Mouse (Mus musculus): ENCODE data around the gene BC048403. TPM values are rescaled to one million over a fixed set of nuclear protein-coding genes. Genes with fewer than 3 reads are reported as not detected.

BC048403 gene
- 2.3 and 2.6 TPM in 2 replicates for polyA plus RNA-seq (2015; fragmentation: Nextera tagmentation; extraction: Ambion mirVana)

- H3K9ac ChIP-seq, result peak within 1 kb of the TSS; percentile 58
- no peaks in the 10 kb centered on the region for H3K9me3 ChIP-seq
- peak within 1 kb of the TSS; percentile 79 for H3K27ac ChIP-seq
- no peaks in the 10 kb centered on the region for H3K36me3 ChIP-seq (replicated peaks)
- peak within 1 kb of the TSS; percentile 96 for H3K4me2 ChIP-seq
- no peaks in the 10 kb centered on the region for H3K27me3 ChIP-seq (replicated peaks)
- peak within 1 kb of the TSS; percentile 90 for H3K4me3 ChIP-seq
- peaks cover 9% of the 10 kb centered on the region for H3K4me1 ChIP-seq
- peak; percentile 95 for ATAC-seq (replicated peaks)
- WGBS, result under 1% methylated on average over 68 of the region's 68 CpGs
Observed at GRCm38 (mm10) chr10:121739548-121740505, at the start of gene BC048403. TSS of gene BC048403 (plus strand) at chr10:121739937.

- no peak for ATAC-seq (replicated peaks)
- Histone ChIP-seq H3K9me3 (no peaks in the 10 kb centered on the region), H3K9ac (no peak overlapping the region), H3K4me1 (peaks cover 9% of the 10 kb centered on the region), H3K27me3 (replicated peaks) (no peaks in the 10 kb centered on the region), H3K4me3 (no peak overlapping the region), H3K36me3 (replicated peaks) (no peaks in the 10 kb centered on the region), H3K27ac (no peak overlapping the region), H3K4me2 (peak overlapping the region; percentile 24; the same call in 1 of the 2 replicates)
- 52% methylated on average over 18 of the region's 18 CpGs for WGBS
Observed at GRCm38 (mm10) chr10:121692944-121693579, 46.7 kb upstream of the BC048403 start.

GRCm38 (mm10) chr10:121694567-121694966 lies 45.2 kb upstream of the BC048403 start:
- no peak for ATAC-seq (replicated peaks)
- Histone ChIP-seq H3K9ac (no peak overlapping the region), H3K9me3 (no peaks in the 10 kb centered on the region), H3K27me3 (replicated peaks) (no peaks in the 10 kb centered on the region), H3K4me1 (peaks cover 4% of the 10 kb centered on the region), H3K27ac (no peak overlapping the region), H3K36me3 (replicated peaks) (no peaks in the 10 kb centered on the region), H3K4me3 (no peak overlapping the region), H3K4me2 (no peak overlapping the region)
- whole genome bisulfite sequencing, result 87% methylated on average over 11 of the region's 11 CpGs

GRCm38 (mm10) chr10:121701296-121702248 lies 38.2 kb upstream of the BC048403 start:
- peak overlapping the region; percentile 26; the same call in 1 of the 2 replicates for H3K27ac ChIP-seq
- no peaks in the 10 kb centered on the region for H3K36me3 ChIP-seq (replicated peaks)
- WGBS, result 62% methylated on average over 11 of the region's 11 CpGs
- no peak; the same call in 1 of the 2 replicates for ATAC-seq (replicated peaks)
- no peak overlapping the region for H3K9ac ChIP-seq
- H3K27me3 ChIP-seq (replicated peaks), result no peaks in the 10 kb centered on the region
- H3K4me2 ChIP-seq, result no peak overlapping the region
- no peaks in the 10 kb centered on the region; the same call in 1 of the 2 replicates for H3K4me1 ChIP-seq
- no peaks in the 10 kb centered on the region for H3K9me3 ChIP-seq
- H3K4me3 ChIP-seq, result no peak overlapping the region

- whole genome bisulfite sequencing, result 84% methylated on average over 6 of the region's 6 CpGs
- H3K4me3 ChIP-seq, result no peak overlapping the region
- no peak for ATAC-seq (replicated peaks)
- no peaks in the 10 kb centered on the region for H3K27me3 ChIP-seq (replicated peaks)
- H3K9me3 ChIP-seq, result no peaks in the 10 kb centered on the region
- no peak overlapping the region for H3K27ac ChIP-seq
- no peak overlapping the region for H3K4me2 ChIP-seq
- H3K9ac ChIP-seq, result no peak overlapping the region
- no peaks in the 10 kb centered on the region; the same call in 1 of the 2 replicates for H3K4me1 ChIP-seq
- H3K36me3 ChIP-seq (replicated peaks), result no peaks in the 10 kb centered on the region
Observed at GRCm38 (mm10) chr10:121703619-121704018, 36.1 kb upstream of the BC048403 start.

GRCm38 (mm10) chr10:121704871-121705270 lies 34.9 kb upstream of the BC048403 start:
- Histone ChIP-seq H3K4me2 (no peak overlapping the region), H3K27ac (no peak overlapping the region), H3K9ac (no peak overlapping the region), H3K36me3 (replicated peaks) (no peaks in the 10 kb centered on the region), H3K4me1 (no peaks in the 10 kb centered on the region; the same call in 1 of the 2 replicates), H3K4me3 (no peak overlapping the region), H3K9me3 (no peaks in the 10 kb centered on the region), H3K27me3 (replicated peaks) (no peaks in the 10 kb centered on the region)
- no peak for ATAC-seq (replicated peaks)
- 94% methylated on average over 6 of the region's 6 CpGs for WGBS

- Histone ChIP-seq H3K4me1 (no peaks in the 10 kb centered on the region; the same call in 1 of the 2 replicates), H3K27me3 (replicated peaks) (no peaks in the 10 kb centered on the region), H3K4me3 (no peak overlapping the region), H3K9ac (no peak overlapping the region), H3K9me3 (no peaks in the 10 kb centered on the region), H3K27ac (no peak overlapping the region), H3K4me2 (no peak overlapping the region), H3K36me3 (replicated peaks) (no peaks in the 10 kb centered on the region)
- no peak for ATAC-seq (replicated peaks)
- 84% methylated on average over 15 of the region's 15 CpGs for WGBS
Observed at GRCm38 (mm10) chr10:121705399-121706163, 34.2 kb upstream of the BC048403 start.

GRCm38 (mm10) chr10:121716862-121717261 lies 22.9 kb upstream of the BC048403 start:
- H3K9me3 ChIP-seq, result no peaks in the 10 kb centered on the region
- no peaks in the 10 kb centered on the region for H3K27me3 ChIP-seq (replicated peaks)
- ATAC-seq (replicated peaks), result no peak
- no peak overlapping the region for H3K4me2 ChIP-seq
- no peaks in the 10 kb centered on the region for H3K36me3 ChIP-seq (replicated peaks)
- H3K9ac ChIP-seq, result no peak overlapping the region
- no peaks in the 10 kb centered on the region for H3K4me1 ChIP-seq
- no peak overlapping the region for H3K27ac ChIP-seq
- H3K4me3 ChIP-seq, result no peak overlapping the region

- Histone ChIP-seq H3K9ac (no peak overlapping the region), H3K4me1 (no peaks in the 10 kb centered on the region), H3K4me2 (no peak overlapping the region), H3K36me3 (replicated peaks) (no peaks in the 10 kb centered on the region), H3K27ac (no peak overlapping the region), H3K9me3 (no peaks in the 10 kb centered on the region), H3K4me3 (no peak overlapping the region), H3K27me3 (replicated peaks) (no peaks in the 10 kb centered on the region)
- WGBS, result 95% methylated on average over 18 of the region's 18 CpGs
- no peak for ATAC-seq (replicated peaks)
Observed at GRCm38 (mm10) chr10:121718896-121719585, 20.7 kb upstream of the BC048403 start.

GRCm38 (mm10) chr10:121720701-121721100 lies 19.0 kb upstream of the BC048403 start:
- H3K36me3 ChIP-seq (replicated peaks), result no peaks in the 10 kb centered on the region
- no peak overlapping the region for H3K9ac ChIP-seq
- no peaks in the 10 kb centered on the region for H3K9me3 ChIP-seq
- no peak overlapping the region for H3K4me2 ChIP-seq
- WGBS, result 95% methylated on average over 13 of the region's 13 CpGs
- H3K27ac ChIP-seq, result no peak overlapping the region
- H3K4me1 ChIP-seq, result no peaks in the 10 kb centered on the region
- no peaks in the 10 kb centered on the region for H3K27me3 ChIP-seq (replicated peaks)
- no peak overlapping the region for H3K4me3 ChIP-seq
- ATAC-seq (replicated peaks), result no peak

- Histone ChIP-seq H3K36me3 (replicated peaks) (no peaks in the 10 kb centered on the region), H3K4me3 (no peak overlapping the region), H3K4me2 (no peak overlapping the region), H3K27me3 (replicated peaks) (no peaks in the 10 kb centered on the region), H3K9me3 (no peaks in the 10 kb centered on the region), H3K9ac (no peak overlapping the region), H3K4me1 (no peaks in the 10 kb centered on the region), H3K27ac (no peak overlapping the region)
- WGBS, result 79% methylated on average over 4 of the region's 4 CpGs
- ATAC-seq (replicated peaks), result no peak
Observed at GRCm38 (mm10) chr10:121726505-121726904, 13.2 kb upstream of the BC048403 start.

Measured in midbrain, embryonic 15.5 days (tissue).